Mouse (Mus musculus): Measurements from ENCODE around the gene Vps26c. TPM values are rescaled to one million over a fixed set of nuclear protein-coding genes. Genes with fewer than 3 reads are reported as not detected.
A peak's percentile ranks its signal among the peaks of the same experiment; 100 is the strongest.

The Vps26c gene
- polyA plus RNA-seq, 1 experiment from 2014 or later = 60.2 TPM

DNA sequence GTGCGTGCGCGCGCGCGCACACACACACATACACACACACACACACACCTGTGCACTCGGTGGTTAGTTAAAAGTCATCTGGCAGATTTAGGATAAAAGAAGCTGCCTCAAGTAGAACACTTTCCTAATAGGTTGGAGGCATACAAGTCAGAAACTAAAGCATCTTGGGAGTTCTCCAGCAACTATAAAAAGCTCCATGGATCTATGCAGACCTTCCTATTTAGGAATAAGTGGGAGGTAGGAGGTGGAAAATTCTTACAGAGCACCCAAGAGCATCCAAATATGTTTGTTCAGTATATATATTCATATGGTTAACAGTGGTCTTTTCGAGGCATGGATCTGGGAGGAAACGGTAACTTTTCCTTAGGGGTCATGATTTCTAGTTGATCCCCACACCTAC, 13.5 kb upstream of the Vps26c start:
- no peaks in the 10 kb centered on the region for H3K27me3 ChIP-seq
- 94% methylated on average over 9 of the region's 9 CpGs for WGBS
- no peaks in the 10 kb centered on the region for H3K9me3 ChIP-seq
- no peaks in the 10 kb centered on the region for H3K36me3 ChIP-seq
- H3K9ac ChIP-seq = no peak overlapping the region
- H3K4me2 ChIP-seq (replicated peaks) = no peak overlapping the region
- H3K4me1 ChIP-seq = peaks cover 9% of the 10 kb centered on the region
- no peak overlapping the region for H3K27ac ChIP-seq
- no peak for ATAC-seq (ENCODE audit: low FRiP score, low read depth)
- H3K4me3 ChIP-seq = no peak overlapping the region

- WGBS = 18% methylated on average over 9 of the region's 9 CpGs
- Histone ChIP-seq H3K4me1 (peaks cover 9% of the 10 kb centered on the region), H3K9ac (no peak overlapping the region), H3K4me3 (no peak overlapping the region), H3K27me3 (no peaks in the 10 kb centered on the region), H3K36me3 (no peaks in the 10 kb centered on the region), H3K9me3 (no peaks in the 10 kb centered on the region), H3K27ac (0 out of 2 replicates have a peak overlapping the region, but pooled peaks have one; percentile 22), H3K4me2 (replicated peaks) (no peak overlapping the region)
- ATAC-seq (ENCODE audit: low FRiP score, low read depth) = no peak
Observed at GRCm38 (mm10) chr16:94537159-94537527, 10.5 kb upstream of the Vps26c start.

GRCm38 (mm10) chr16:94536417-94537158, 10.0 kb upstream of the Vps26c start:
- peak; percentile 44; the same call in 1 of the 2 replicates for ATAC-seq (ENCODE audit: low FRiP score, low read depth)

DNA sequence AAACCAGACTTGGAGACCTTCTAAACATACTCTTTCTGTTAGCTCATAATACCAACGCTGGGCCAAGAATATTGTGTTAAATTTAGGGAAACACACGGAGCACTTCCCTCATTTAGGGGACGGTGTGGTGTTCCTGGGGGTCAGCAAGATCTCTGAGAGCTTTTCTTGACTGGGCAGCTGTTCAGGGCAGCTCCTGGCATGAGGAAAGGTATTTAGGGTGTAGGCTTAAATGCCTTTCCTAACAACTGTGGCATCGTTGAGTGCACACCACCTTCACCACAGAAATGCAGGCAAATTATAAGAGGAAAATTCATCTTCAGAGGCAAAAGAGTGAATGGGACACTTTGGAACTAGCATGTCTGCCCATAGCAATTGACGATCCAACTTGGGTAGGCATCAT, 9.1 kb upstream of the Vps26c start:
- no peak for ATAC-seq (ENCODE audit: low FRiP score, low read depth)
- 82% methylated on average over 5 of the region's 5 CpGs for WGBS
- H3K27me3 ChIP-seq = no peaks in the 10 kb centered on the region

More at GRCm38 (mm10) chr16:94536417-94537158, 10.0 kb upstream of the Vps26c start:
- 54% methylated on average over 7 of the region's 7 CpGs for WGBS
- Histone ChIP-seq H3K27me3 (no peaks in the 10 kb centered on the region), H3K9me3 (no peaks in the 10 kb centered on the region), H3K9ac (no peak overlapping the region), H3K27ac (peak overlapping the region; percentile 22; the same call in 1 of the 2 replicates), H3K4me3 (no peak overlapping the region), H3K4me1 (peaks cover 9% of the 10 kb centered on the region), H3K4me2 (replicated peaks) (no peak overlapping the region), H3K36me3 (no peaks in the 10 kb centered on the region)

DNA sequence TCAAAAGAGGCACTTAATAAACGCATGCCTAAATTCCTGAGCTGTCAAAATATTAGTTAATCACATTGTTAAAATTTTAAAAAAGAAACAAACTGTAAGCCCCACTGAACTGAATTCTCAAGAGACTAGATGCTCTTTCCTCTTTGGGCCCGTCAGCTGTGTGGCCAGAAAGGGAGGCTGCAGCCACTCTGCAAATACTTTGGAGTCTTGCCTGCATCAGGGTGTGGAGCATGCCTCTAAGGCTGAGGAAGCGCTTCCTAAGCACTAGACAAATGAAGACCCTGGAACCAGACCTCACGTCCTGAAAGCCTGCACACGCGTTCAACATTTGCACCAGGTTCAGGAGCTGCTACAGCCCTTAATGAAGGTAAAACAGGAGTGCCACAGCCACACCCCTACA, 7.0 kb upstream of the Vps26c start:
- H3K27me3 ChIP-seq = no peaks in the 10 kb centered on the region
- H3K36me3 ChIP-seq = no peaks in the 10 kb centered on the region
- no peak overlapping the region for H3K9ac ChIP-seq
- H3K4me1 ChIP-seq = peaks cover 9% of the 10 kb centered on the region
- no peak overlapping the region for H3K4me2 ChIP-seq (replicated peaks)
- WGBS = 74% methylated on average over 6 of the region's 6 CpGs
- H3K4me3 ChIP-seq = no peak overlapping the region
- no peak for ATAC-seq (ENCODE audit: low FRiP score, low read depth)
- no peaks in the 10 kb centered on the region for H3K9me3 ChIP-seq
- H3K27ac ChIP-seq = no peak overlapping the region

More for the DNA sequence above, 9.1 kb upstream of the Vps26c start:
- Histone ChIP-seq H3K4me3 (no peak overlapping the region), H3K27ac (no peak overlapping the region), H3K9me3 (no peaks in the 10 kb centered on the region), H3K9ac (no peak overlapping the region), H3K36me3 (no peaks in the 10 kb centered on the region), H3K4me2 (replicated peaks) (no peak overlapping the region), H3K4me1 (peaks cover 9% of the 10 kb centered on the region)

- Histone ChIP-seq H3K27me3 (no peaks in the 10 kb centered on the region), H3K4me2 (replicated peaks) (no peak overlapping the region), H3K27ac (no peak overlapping the region), H3K36me3 (no peaks in the 10 kb centered on the region), H3K4me1 (peaks cover 13% of the 10 kb centered on the region), H3K9ac (no peak overlapping the region), H3K9me3 (no peaks in the 10 kb centered on the region), H3K4me3 (no peak overlapping the region)
- 81% methylated on average over 4 of the region's 4 CpGs for WGBS
- no peak for ATAC-seq (ENCODE audit: low FRiP score, low read depth)
Observed at GRCm38 (mm10) chr16:94531268-94531667, 4.6 kb upstream of the Vps26c start.

GRCm38 (mm10) chr16:94527546-94527945, 916 bp upstream of the Vps26c start:
- 49% methylated on average over 3 of the region's 3 CpGs for whole genome bisulfite sequencing

GRCm38 (mm10) chr16:94527152-94527534, 513 bp upstream of the Vps26c start:
- ATAC-seq (ENCODE audit: low FRiP score, low read depth) = no peak

More at GRCm38 (mm10) chr16:94527546-94527945, 916 bp upstream of the Vps26c start:
- H3K27me3 ChIP-seq = no peaks in the 10 kb centered on the region
- peaks cover 28% of the 10 kb centered on the region for H3K4me1 ChIP-seq
- no peak for ATAC-seq (ENCODE audit: low FRiP score, low read depth)
- peak overlapping the region; percentile 77 for H3K4me3 ChIP-seq
- no peaks in the 10 kb centered on the region for H3K36me3 ChIP-seq
- no peaks in the 10 kb centered on the region for H3K9me3 ChIP-seq
- peak overlapping the region; percentile 93 for H3K27ac ChIP-seq
- H3K4me2 ChIP-seq (replicated peaks) = peak overlapping the region; percentile 71
- peak overlapping the region; percentile 77 for H3K9ac ChIP-seq

DNA sequence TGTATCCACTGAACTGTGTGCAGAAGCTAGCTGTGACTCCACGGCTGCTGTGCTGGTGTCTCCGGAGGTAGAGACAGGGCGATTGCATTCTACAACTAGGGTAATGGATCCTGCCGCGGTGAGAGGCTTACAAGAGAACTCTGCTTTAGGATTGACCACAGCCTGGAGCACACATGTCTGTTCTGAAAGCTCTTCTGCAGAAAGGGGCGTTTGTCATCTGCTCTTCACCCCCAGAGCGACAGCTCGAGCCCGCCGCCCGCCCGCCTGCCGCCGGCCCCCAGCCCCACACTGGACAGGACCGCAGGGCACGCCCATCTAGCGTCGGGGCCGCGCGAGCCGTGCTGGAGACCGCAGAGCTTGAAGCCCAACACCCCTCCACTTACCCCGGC, 681 bp downstream of the Vps26c start:
- no peaks in the 10 kb centered on the region for H3K9me3 ChIP-seq
- no peaks in the 10 kb centered on the region for H3K36me3 ChIP-seq
- peak overlapping the region; percentile 77 for H3K4me3 ChIP-seq
- H3K27ac ChIP-seq = peak overlapping the region; percentile 93
- peak overlapping the region; percentile 77 for H3K4me2 ChIP-seq (replicated peaks)
- peaks cover 28% of the 10 kb centered on the region for H3K4me1 ChIP-seq
- under 1% methylated on average over 24 of the region's 24 CpGs for WGBS
- H3K9ac ChIP-seq = peak overlapping the region; percentile 79
- ATAC-seq (ENCODE audit: low FRiP score, low read depth) = peak; percentile 61
- H3K27me3 ChIP-seq = no peaks in the 10 kb centered on the region

More at GRCm38 (mm10) chr16:94527152-94527534, 513 bp upstream of the Vps26c start:
- H3K36me3 ChIP-seq = no peaks in the 10 kb centered on the region
- no peaks in the 10 kb centered on the region for H3K9me3 ChIP-seq
- H3K4me3 ChIP-seq = peak overlapping the region; percentile 77
- WGBS = 4% methylated on average over 13 of the region's 13 CpGs
- H3K27me3 ChIP-seq = no peaks in the 10 kb centered on the region
- H3K27ac ChIP-seq = peak overlapping the region; percentile 93
- H3K4me2 ChIP-seq (replicated peaks) = peak overlapping the region; percentile 71
- H3K9ac ChIP-seq = peak overlapping the region; percentile 77
- H3K4me1 ChIP-seq = peaks cover 28% of the 10 kb centered on the region

GRCm38 (mm10) chr16:94524691-94525090, 1.9 kb downstream of the Vps26c start:
- 88% methylated on average over 9 of the region's 9 CpGs for WGBS
- no peaks in the 10 kb centered on the region for H3K9me3 ChIP-seq
- peak overlapping the region; percentile 79; the same call in 1 of the 2 replicates for H3K9ac ChIP-seq
- peaks cover 28% of the 10 kb centered on the region for H3K4me1 ChIP-seq
- H3K27me3 ChIP-seq = no peaks in the 10 kb centered on the region
- no peak for ATAC-seq (ENCODE audit: low FRiP score, low read depth)
- H3K27ac ChIP-seq = no peak overlapping the region
- no peaks in the 10 kb centered on the region for H3K36me3 ChIP-seq
- H3K4me2 ChIP-seq (replicated peaks) = peak overlapping the region; percentile 77
- H3K4me3 ChIP-seq = no peak overlapping the region; the same call in 1 of the 2 replicates

- H3K4me2 ChIP-seq (replicated peaks) = peak overlapping the region; percentile 16; the same call in 1 of the 2 replicates
- 0 out of 2 replicates have a peak overlapping the region, but pooled peaks have one; percentile 39 for H3K27ac ChIP-seq
- H3K9ac ChIP-seq = no peak overlapping the region
- no peak for ATAC-seq (ENCODE audit: low FRiP score, low read depth)
- WGBS = 50% methylated on average over 6 of the region's 6 CpGs
- no peaks in the 10 kb centered on the region; the same call in 1 of the 2 replicates for H3K36me3 ChIP-seq
- no peaks in the 10 kb centered on the region for H3K9me3 ChIP-seq
- peaks cover 34% of the 10 kb centered on the region for H3K4me1 ChIP-seq
- H3K4me3 ChIP-seq = no peak overlapping the region
- H3K27me3 ChIP-seq = no peaks in the 10 kb centered on the region
Observed at GRCm38 (mm10) chr16:94523594-94524377, 2.8 kb downstream of the Vps26c start.

- H3K4me1 ChIP-seq = peaks cover 9% of the 10 kb centered on the region
- H3K27me3 ChIP-seq = no peaks in the 10 kb centered on the region
- 0 out of 2 replicates have a peak overlapping the region, but pooled peaks have one; percentile 25 for H3K9ac ChIP-seq
- H3K9me3 ChIP-seq = no peaks in the 10 kb centered on the region
- H3K27ac ChIP-seq = 0 out of 2 replicates have a peak overlapping the region, but pooled peaks have one; percentile 33
- WGBS = 51% methylated on average over 6 of the region's 6 CpGs
- no peak overlapping the region for H3K4me2 ChIP-seq (replicated peaks)
- no peak overlapping the region for H3K4me3 ChIP-seq
- ATAC-seq (ENCODE audit: low FRiP score, low read depth) = peak; percentile 59
- H3K36me3 ChIP-seq = peaks cover 2% of the 10 kb centered on the region
Observed at GRCm38 (mm10) chr16:94519028-94519427, 7.6 kb downstream of the Vps26c start.

All from limb, embryonic 13.5 days (tissue).